Mouse (Mus musculus): ENCODE results near the gene Vmn2r48.
"Not testable (repeated sequence)": the region's sequence is repeated elsewhere in the genome, so short reads cannot be mapped to it uniquely, and the experiment has no call there.

The Vmn2r48 gene

DNA sequence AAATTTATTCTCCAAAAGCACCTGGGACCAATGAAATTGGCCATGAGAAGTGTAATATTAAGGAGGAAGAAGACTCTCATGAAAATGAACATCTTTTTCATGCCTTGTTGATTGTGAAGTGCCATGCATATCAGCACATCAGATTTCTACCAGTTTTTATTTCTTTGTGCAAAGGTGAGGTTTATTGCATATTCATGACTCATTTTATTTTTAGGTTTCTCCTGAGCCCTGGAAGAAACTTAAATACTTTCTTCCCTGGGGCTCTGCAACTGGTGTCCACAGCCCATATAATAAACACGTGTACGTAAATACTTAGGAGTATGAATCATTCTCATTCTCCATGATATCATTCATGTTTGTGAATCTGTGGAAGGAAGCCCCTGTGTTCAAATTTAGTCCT lies at the start of gene Vmn2r48:
Gene Vmn2r48, minus strand, starts transcription at position 101 of the 400 bp plus-strand sequence.
- not testable (repeated sequence) for DNase-seq (ENCODE audit: low spot score)

DNA sequence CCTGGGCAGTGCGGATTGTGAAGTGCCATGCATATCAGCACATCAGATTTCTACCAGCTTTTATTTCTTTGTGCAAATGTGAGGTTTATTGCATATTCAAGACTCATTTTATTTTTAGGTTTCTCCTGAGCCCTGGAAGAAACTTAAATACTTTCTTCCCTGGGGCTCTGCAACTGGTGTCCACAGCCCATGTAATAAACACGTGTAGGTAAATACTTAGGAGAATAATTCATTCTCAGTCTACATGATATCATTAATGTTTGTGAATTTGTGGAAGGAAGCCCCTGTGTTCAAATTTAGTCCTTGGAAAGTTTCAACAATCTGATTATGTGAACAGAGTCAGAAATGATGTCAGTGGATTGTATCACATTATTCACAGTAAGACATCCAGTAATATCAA lies 38.8 kb upstream of the Vmn2r48 start, which contains the start of gene Vmn2r49:
Gene Vmn2r49, minus strand, starts transcription at position 101 of the 400 bp plus-strand sequence.
- DNase-seq (ENCODE audit: low spot score): not testable (repeated sequence)
